Mouse (Mus musculus) spleen, postnatal 36 days (tissue): ENCODE measurements at regions not wholly inside any gene's neighbourhood (a gene's known extent, or its start where the extent isn't known, plus 50 kb on each side); places are given as distances from the start of the nearest gene placed in this dataset.

Experiments
- DNase-seq, 2 experiments: peaks; one replicate each; pipeline ENCODE4 v3.0.0; 2022; ENCODE audit warnings: low spot score in 2 of 2, mixed read lengths in 1 of 2

- DNase-seq = peak; percentile 22 to 29
Observed at GRCm38 (mm10) chr6:68632309-68632708, 1096.7 kb upstream of the Tacstd2 start.

GRCm38 (mm10) chr6:68631787-68632186 is 1096.2 kb upstream of the Tacstd2 start:
- peak; percentile 24 to 27 for DNase-seq

- DNase-seq = no peak
Observed at GRCm38 (mm10) chr6:68606033-68606432, 1070.4 kb upstream of the Tacstd2 start.
